Mouse (Mus musculus) kidney, postnatal 0 days (tissue): Measurements from ENCODE around the gene Hdac10. TPM values are rescaled to one million over a fixed set of nuclear protein-coding genes. Genes with fewer than 3 reads are reported as not detected.

Experiments used
- ATAC-seq: fragments of 200-750 bp; cut with Nextera tagmentation; replicated peaks from 2 replicates; pipeline ENCODE4 v1.8.0; 2017; ENCODE audit warnings: low read depth, moderate number of reproducible peaks, moderate TSS enrichment, moderate library complexity; ENCODE audit not compliant: low FRiP score
- DNase-seq: peaks from one replicate; pipeline ENCODE4 v3.0.0-alpha.2; 2016; ENCODE audit warnings: low spot score
- H3K27ac ChIP-seq: fragments of 300-500 bp; sonication (generic); 2 replicates; pipeline ENCODE4 v1.5.1; 2014; ENCODE audit warnings: mild to moderate bottlenecking
- H3K27me3 ChIP-seq: fragments of 300-500 bp; sonication (generic); 2 replicates; pipeline ENCODE4 v1.6.1; 2014; ENCODE audit warnings: low read length, mixed read lengths; ENCODE audit not compliant: insufficient read depth
- H3K36me3 ChIP-seq: fragments of 300-500 bp; sonication (generic); 2 replicates; pipeline ENCODE4 v1.6.1; 2014; ENCODE audit warnings: low read length, mixed read lengths; ENCODE audit not compliant: insufficient read depth
- H3K4me1 ChIP-seq: fragments of 300-500 bp; sonication (generic); replicated peaks from 2 replicates; pipeline ENCODE4 v1.6.1; 2014; ENCODE audit warnings: antibody characterized with exemption, low read length, mixed read lengths; ENCODE audit not compliant: insufficient read depth
- H3K4me2 ChIP-seq: fragments of 300-500 bp; sonication (generic); 2 replicates; pipeline ENCODE4 v1.6.1; 2014; ENCODE audit warnings: mild to moderate bottlenecking, low read length, moderate library complexity, mixed read lengths
- H3K4me3 ChIP-seq: fragments of 300-500 bp; sonication (generic); replicated peaks from 2 replicates; pipeline ENCODE4 v1.5.1; 2014; ENCODE audit warnings: low read depth, low read length
- H3K9ac ChIP-seq: fragments of 300-500 bp; sonication (generic); 2 replicates; pipeline ENCODE4 v1.6.1; 2014; ENCODE audit warnings: low read depth, low read length
- H3K9me3 ChIP-seq: fragments of 300-500 bp; sonication (generic); replicated peaks from 2 replicates; pipeline ENCODE4 v1.6.1; 2016; ENCODE audit warnings: low read length, inconsistent platforms, mixed read lengths
- CTCF ChIP-seq: IDR thresholded peaks from 2 replicates; pipeline ENCODE4 v1.5.1; 2016; ENCODE audit warnings: antibody characterized with exemption, low read depth, mild to moderate bottlenecking, moderate library complexity
- WGBS: fragments of 180-500 bp; shearing (Covaris S2); extraction: QIAGEN DNeasy Blood & Tissue Kit; methylation state at CpG from one replicate; pipeline ENCODE4 v1.1.7; 2014; 5-methylcytosine and 5-hydroxymethylcytosine counted together
- polyA plus RNA-seq: library from polyadenylated mRNA; unstranded; fragments of >200 nt; fragmentation: Nextera tagmentation; extraction: Ambion mirVana; gene quantifications from 2 replicates; pipeline ENCODE4 v1.2.1, GENCODE M21; 2015

The Hdac10 gene
- 12.8 and 13.2 TPM in 2 replicates for polyA plus RNA-seq

DNA sequence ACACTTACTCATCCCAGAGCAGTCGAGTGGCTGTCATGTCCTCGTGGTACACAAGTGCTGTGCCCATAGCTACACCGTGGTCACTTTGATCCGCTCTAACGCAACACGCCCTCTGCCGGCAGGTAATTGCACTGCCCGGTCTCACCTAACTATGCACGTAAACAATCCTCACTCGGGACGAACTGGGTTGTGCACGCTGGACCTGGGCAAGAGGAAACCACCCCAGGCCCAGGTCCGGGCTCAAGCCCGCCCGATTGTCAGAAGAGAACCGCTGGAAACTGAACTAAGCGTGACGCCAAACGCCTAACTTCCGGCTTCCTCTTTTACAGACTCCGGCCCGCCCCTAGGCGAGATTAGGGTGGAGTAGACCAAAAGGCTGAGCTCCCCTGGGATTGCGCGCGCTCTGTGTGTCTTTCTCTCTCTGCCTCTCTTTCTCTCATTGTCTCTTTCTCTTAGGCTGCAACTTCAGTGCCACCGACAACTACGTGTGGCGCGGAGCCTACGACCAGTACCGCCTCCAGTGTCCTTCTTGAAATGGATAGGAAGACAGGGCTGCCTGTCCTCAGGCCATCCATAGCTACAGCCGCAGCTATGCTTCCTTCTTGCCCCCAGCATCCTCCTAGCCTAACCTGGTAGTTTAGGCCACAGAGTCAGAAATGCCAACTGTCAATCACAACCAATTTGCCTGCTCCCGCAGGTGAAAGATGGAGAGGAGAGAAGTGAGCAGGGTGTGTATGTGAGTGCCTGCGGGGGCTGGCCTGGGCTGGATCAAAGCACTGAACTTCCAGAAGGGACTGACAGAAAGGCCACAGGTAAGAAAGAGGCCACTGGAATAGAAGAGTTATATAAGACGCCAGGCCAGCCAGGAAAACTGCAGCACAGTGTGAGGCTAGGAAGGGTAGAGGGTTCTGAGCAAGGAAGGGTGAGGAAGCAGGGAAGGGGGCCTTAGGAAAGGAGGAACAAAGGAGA is at the start of gene Hdac10:
Gene Hdac10, minus strand, starts transcription at position 319 of the 969 bp plus-strand sequence.
- WGBS = 3% methylated on average over 36 of the region's 36 CpGs

GRCm38 (mm10) chr15:89177576-89178259 is 49.2 kb upstream of the Hdac10 start:
- DNase-seq (no peak), ATAC-seq (no peak)
- Histone ChIP-seq H3K27me3 (no peaks in the 10 kb centered on the region), H3K36me3 (no peaks in the 10 kb centered on the region), H3K4me3 (peak overlapping the region; percentile 65; the same call in 1 of the 2 replicates), H3K4me2 (peak overlapping the region; percentile 73), H3K9ac (peak overlapping the region; percentile 31; the same call in 1 of the 2 replicates), H3K27ac (peak overlapping the region; percentile 93), H3K9me3 (no peaks in the 10 kb centered on the region), H3K4me1 (peaks cover 64% of the 10 kb centered on the region)
- WGBS = 46% methylated on average over 4 of the region's 4 CpGs
- TF ChIP-seq CTCF = no peak

More for the DNA sequence above, at the start of gene Hdac10:
- peak; percentile 91 for TF ChIP-seq CTCF
- peak within 1 kb of the TSS; percentile 82 for H3K27ac ChIP-seq
- peak within 1 kb of the TSS; percentile 81 for H3K4me2 ChIP-seq
- H3K4me1 ChIP-seq = peaks cover 13% of the 10 kb centered on the region; the same call in 1 of the 2 replicates
- peak; percentile 87 for DNase-seq
- H3K27me3 ChIP-seq = no peaks in the 10 kb centered on the region
- no peaks in the 10 kb centered on the region for H3K36me3 ChIP-seq
- ATAC-seq = peak; percentile 86
- no peaks in the 10 kb centered on the region for H3K9me3 ChIP-seq
- peak within 1 kb of the TSS; percentile 57 for H3K4me3 ChIP-seq
- H3K9ac ChIP-seq = peak within 1 kb of the TSS; percentile 67

DNA sequence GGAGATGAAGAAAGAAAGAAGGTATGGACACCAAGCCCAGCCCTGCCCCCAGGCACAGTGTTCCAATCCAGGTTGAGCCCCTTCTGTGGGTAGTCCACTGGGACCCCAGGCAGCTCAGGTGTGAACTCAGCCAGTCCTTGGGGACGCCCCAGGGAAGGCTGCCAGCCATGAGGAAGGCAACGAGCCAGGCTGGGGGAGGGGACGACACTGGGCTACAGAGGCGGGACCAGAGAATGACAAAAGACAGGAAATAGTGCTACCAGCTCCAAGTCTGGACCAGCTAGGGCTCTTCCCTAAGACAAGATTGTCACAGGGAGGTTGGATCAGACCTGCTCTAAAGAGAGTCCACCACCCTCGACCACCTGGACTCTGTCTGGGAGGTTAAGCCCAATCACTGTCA is 48.6 kb upstream of the Hdac10 start:
- H3K9ac ChIP-seq = peak overlapping the region; percentile 31; the same call in 1 of the 2 replicates
- whole genome bisulfite sequencing = 5% methylated on average over 5 of the region's 5 CpGs
- no peaks in the 10 kb centered on the region for H3K9me3 ChIP-seq
- H3K27me3 ChIP-seq = no peaks in the 10 kb centered on the region
- H3K27ac ChIP-seq = peak overlapping the region; percentile 93
- no peak for ATAC-seq
- no peak overlapping the region for H3K4me3 ChIP-seq
- no peaks in the 10 kb centered on the region for H3K36me3 ChIP-seq
- DNase-seq = no peak
- no peak for TF ChIP-seq CTCF
- H3K4me1 ChIP-seq = peaks cover 70% of the 10 kb centered on the region
- peak overlapping the region; percentile 73 for H3K4me2 ChIP-seq

DNA sequence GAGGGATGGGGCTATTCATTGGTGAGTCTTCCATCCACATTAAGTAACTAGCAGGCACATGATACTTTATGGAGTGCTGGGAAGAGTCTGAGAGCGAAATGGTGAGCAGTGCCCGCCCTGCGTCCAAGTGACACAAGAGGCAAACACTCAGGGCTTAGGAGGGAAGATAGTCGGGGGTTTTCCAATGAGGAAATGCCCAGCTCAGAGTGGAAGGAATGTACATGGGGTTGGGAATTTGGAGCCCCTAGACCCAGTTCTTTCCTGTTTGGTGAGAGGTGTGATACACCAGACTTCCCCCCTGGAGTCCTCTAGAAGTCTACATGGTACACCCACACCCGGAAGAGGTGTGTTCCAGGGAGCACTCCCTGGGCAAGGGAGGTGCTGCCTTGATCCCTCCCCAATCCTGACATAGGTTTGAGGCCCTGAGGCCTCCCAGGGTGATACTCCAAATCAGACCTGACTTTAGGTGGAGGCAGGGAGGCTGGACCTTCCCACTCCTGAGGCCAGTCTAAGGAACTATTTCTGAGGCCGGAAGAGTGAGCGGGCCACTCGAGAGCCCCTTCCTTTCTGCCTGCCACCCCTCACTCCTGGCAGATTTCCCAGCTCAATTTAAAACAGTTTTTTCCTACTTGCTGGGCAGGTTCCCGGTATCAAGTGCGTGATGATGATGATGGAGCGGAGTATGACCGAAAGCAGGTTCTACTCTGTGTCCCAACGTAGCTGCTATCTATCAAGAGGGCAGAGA is 47.1 kb upstream of the Hdac10 start:
- no peak for TF ChIP-seq CTCF
- Histone ChIP-seq H3K9me3 (no peaks in the 10 kb centered on the region), H3K27ac (peak overlapping the region; percentile 62), H3K9ac (no peak overlapping the region), H3K27me3 (no peaks in the 10 kb centered on the region), H3K36me3 (no peaks in the 10 kb centered on the region), H3K4me1 (peaks cover 68% of the 10 kb centered on the region), H3K4me3 (no peak overlapping the region), H3K4me2 (0 out of 2 replicates have a peak overlapping the region, but pooled peaks have one; percentile 7)
- no peak for ATAC-seq
- WGBS = 73% methylated on average over 13 of the region's 13 CpGs
- DNase-seq = no peak

- TF ChIP-seq CTCF = no peak
- H3K36me3 ChIP-seq = no peaks in the 10 kb centered on the region
- peaks cover 75% of the 10 kb centered on the region for H3K4me1 ChIP-seq
- no peaks in the 10 kb centered on the region for H3K27me3 ChIP-seq
- H3K4me2 ChIP-seq = peak overlapping the region; percentile 7; the same call in 1 of the 2 replicates
- DNase-seq (no peak), ATAC-seq (no peak)
- H3K9ac ChIP-seq = no peak overlapping the region; the same call in 1 of the 2 replicates
- no peaks in the 10 kb centered on the region for H3K9me3 ChIP-seq
- peak overlapping the region; percentile 62 for H3K27ac ChIP-seq
- H3K4me3 ChIP-seq = no peak overlapping the region
- WGBS = 49% methylated on average over 11 of the region's 11 CpGs
Observed at GRCm38 (mm10) chr15:89174889-89175339, 46.4 kb upstream of the Hdac10 start.
